Mouse (Mus musculus) stomach, postnatal 0 days (tissue): ENCODE data around the gene Ffar3. TPM values are rescaled to one million over a fixed set of nuclear protein-coding genes. Genes with fewer than 3 reads are reported as not detected.

Experiments
- ATAC-seq: fragments of 200-750 bp; cut with Nextera tagmentation; 2 replicates; pipeline ENCODE4 v1.8.0; 2017; ENCODE audit not compliant: low FRiP score, low TSS enrichment
- DNase-seq: peaks from one replicate; pipeline ENCODE4 v3.0.0-alpha.2; 2016; ENCODE audit warnings: low spot score
- H3K27ac ChIP-seq: fragments of 300-500 bp; sonication (generic); replicated peaks from 2 replicates; pipeline ENCODE4 v1.5.1; 2014; ENCODE audit warnings: mild to moderate bottlenecking, control low read depth
- H3K27me3 ChIP-seq: fragments of 300-500 bp; sonication (generic); 2 replicates; pipeline ENCODE4 v1.6.1; 2014; ENCODE audit warnings: low read length; ENCODE audit not compliant: control insufficient read depth, insufficient read depth
- H3K36me3 ChIP-seq: fragments of 300-500 bp; sonication (generic); 2 replicates; pipeline ENCODE4 v1.6.1; 2014; ENCODE audit warnings: low read length, mixed read lengths; ENCODE audit not compliant: control insufficient read depth, insufficient read depth
- H3K4me1 ChIP-seq: fragments of 300-500 bp; sonication (generic); replicated peaks from 2 replicates; pipeline ENCODE4 v1.6.1; 2014; ENCODE audit warnings: antibody characterized with exemption; ENCODE audit not compliant: control insufficient read depth, insufficient read depth
- H3K4me2 ChIP-seq: fragments of 300-500 bp; sonication (generic); replicated peaks from 2 replicates; pipeline ENCODE4 v1.6.1; 2014; ENCODE audit warnings: low read depth, mild to moderate bottlenecking, control low read depth, moderate library complexity
- H3K4me3 ChIP-seq: fragments of 300-500 bp; sonication (generic); 2 replicates; pipeline ENCODE4 v1.5.1; 2014; ENCODE audit warnings: low read depth, low read length, control low read depth
- H3K9ac ChIP-seq: fragments of 300-500 bp; sonication (generic); 2 replicates; pipeline ENCODE4 v1.6.1; 2014; ENCODE audit warnings: mild to moderate bottlenecking, low read length, control low read depth, mixed read lengths
- H3K9me3 ChIP-seq: fragments of 300-500 bp; sonication (generic); 2 replicates; pipeline ENCODE4 v1.6.1; 2016; ENCODE audit warnings: low read length; ENCODE audit not compliant: control insufficient read depth
- CTCF ChIP-seq: IDR thresholded peaks from 2 replicates; pipeline ENCODE4 v1.5.1; 2016; ENCODE audit warnings: antibody characterized with exemption, low read depth, mild to moderate bottlenecking, moderate library complexity
- EP300 ChIP-seq: optimal IDR thresholded peaks from 2 replicates; pipeline ENCODE3; 2016; ENCODE audit warnings: antibody characterized with exemption
- WGBS: fragments of 180-500 bp; shearing (Covaris S2); extraction: QIAGEN DNeasy Blood & Tissue Kit; methylation state at CpG from one replicate; pipeline ENCODE4 v1.1.7; 2014; 5-methylcytosine and 5-hydroxymethylcytosine counted together
- polyA plus RNA-seq: library from polyadenylated mRNA; unstranded; fragments of >200 nt; fragmentation: Nextera tagmentation; extraction: Ambion mirVana; gene quantifications from 2 replicates; pipeline ENCODE4 v1.2.1, GENCODE M21; 2015

Ffar3 gene
- polyA plus RNA-seq, 1 experiment from 2014 or later: 0.22 TPM

GRCm38 (mm10) chr7:30878950-30879349, 23.0 kb upstream of the Ffar3 start:
- Histone ChIP-seq H3K9ac (no peak overlapping the region), H3K4me2 (no peak overlapping the region), H3K4me1 (no peaks in the 10 kb centered on the region), H3K27me3 (no peaks in the 10 kb centered on the region), H3K36me3 (no peaks in the 10 kb centered on the region), H3K9me3 (no peaks in the 10 kb centered on the region), H3K27ac (no peak overlapping the region), H3K4me3 (no peak overlapping the region)
- ATAC-seq (no peak), DNase-seq (no peak)
- 80% methylated on average over 6 of the region's 6 CpGs for WGBS
- TF ChIP-seq EP300: no peak
- no peak for TF ChIP-seq CTCF

GRCm38 (mm10) chr7:30873083-30873482, 17.1 kb upstream of the Ffar3 start:
- ATAC-seq (peak; percentile 67), DNase-seq (peak; percentile 85)
- Histone ChIP-seq H3K4me3 (no peak overlapping the region), H3K27me3 (no peaks in the 10 kb centered on the region; the same call in 1 of the 2 replicates), H3K4me1 (no peaks in the 10 kb centered on the region), H3K4me2 (no peak overlapping the region), H3K36me3 (no peaks in the 10 kb centered on the region), H3K9ac (no peak overlapping the region), H3K9me3 (no peaks in the 10 kb centered on the region), H3K27ac (no peak overlapping the region)
- WGBS: 22% methylated on average over 15 of the region's 15 CpGs
- TF ChIP-seq EP300 (no peak), CTCF (peak; percentile 83)

- TF ChIP-seq EP300: no peak
- no peak for TF ChIP-seq CTCF
- Histone ChIP-seq H3K4me3 (no peak overlapping the region), H3K27me3 (no peaks in the 10 kb centered on the region), H3K4me2 (no peak overlapping the region), H3K9ac (no peak overlapping the region), H3K27ac (no peak overlapping the region), H3K4me1 (no peaks in the 10 kb centered on the region), H3K9me3 (no peaks in the 10 kb centered on the region), H3K36me3 (no peaks in the 10 kb centered on the region)
- ATAC-seq (no peak), DNase-seq (no peak)
- 75% methylated on average over 8 of the region's 8 CpGs for WGBS
These were observed 7.4 kb upstream of the Ffar3 start for GRCm38 (mm10) chr7:30863386-30863785.

GRCm38 (mm10) chr7:30861464-30861863, 5.5 kb upstream of the Ffar3 start, which contains the start of gene Ffar1:
TSS of gene Ffar1 (minus strand) at chr7:30861564.
- ATAC-seq: no peak
- Histone ChIP-seq H3K27me3 (no peaks in the 10 kb centered on the region), H3K36me3 (no peaks in the 10 kb centered on the region), H3K4me3 (no peak within 1 kb of the TSS), H3K4me2 (no peak within 1 kb of the TSS), H3K27ac (no peak within 1 kb of the TSS), H3K4me1 (no peaks in the 10 kb centered on the region), H3K9me3 (no peaks in the 10 kb centered on the region), H3K9ac (no peak within 1 kb of the TSS)
- DNase-seq: no peak
- WGBS: 78% methylated on average over 12 of the region's 12 CpGs
- TF ChIP-seq CTCF (no peak), EP300 (no peak)

GRCm38 (mm10) chr7:30859635-30860402, 3.8 kb upstream of the Ffar3 start:
- Histone ChIP-seq H3K4me1 (no peaks in the 10 kb centered on the region), H3K27ac (no peak overlapping the region), H3K27me3 (no peaks in the 10 kb centered on the region), H3K9me3 (no peaks in the 10 kb centered on the region), H3K36me3 (no peaks in the 10 kb centered on the region), H3K4me2 (peak overlapping the region; percentile 40), H3K9ac (no peak overlapping the region), H3K4me3 (no peak overlapping the region)
- peak; percentile 75 for DNase-seq
- peak; percentile 33 for ATAC-seq
- WGBS: 11% methylated on average over 15 of the region's 16 CpGs
- TF ChIP-seq EP300 (no peak), CTCF (peak; percentile 82)

GRCm38 (mm10) chr7:30859290-30859634, 3.3 kb upstream of the Ffar3 start:
- DNase-seq (peak; percentile 84), ATAC-seq (peak; percentile 56)
- Histone ChIP-seq H3K4me2 (no peak overlapping the region), H3K9me3 (no peaks in the 10 kb centered on the region), H3K4me1 (no peaks in the 10 kb centered on the region), H3K27me3 (no peaks in the 10 kb centered on the region), H3K36me3 (no peaks in the 10 kb centered on the region), H3K27ac (no peak overlapping the region), H3K9ac (no peak overlapping the region), H3K4me3 (no peak overlapping the region)
- TF ChIP-seq CTCF (peak; percentile 92), EP300 (no peak)
